Mouse (Mus musculus) forebrain, embryonic 16.5 days (tissue): ENCODE measurements at regions not wholly inside any gene's neighbourhood (a gene's known extent, or its start where the extent isn't known, plus 50 kb on each side); places are given as distances from the start of the nearest gene placed in this dataset.
"Not testable (repeated sequence)": the region's sequence is repeated elsewhere in the genome, so short reads cannot be mapped to it uniquely, and the experiment has no call there.

Experiments used
- ATAC-seq: fragments of 200-750 bp; cut with Nextera tagmentation; 2 replicates; pipeline ENCODE4 v1.8.0; 2017; ENCODE audit warnings: mild to moderate bottlenecking, moderate library complexity
- H3K27ac ChIP-seq: fragments of 300-500 bp; sonication (generic); 2 replicates; pipeline ENCODE4 v1.5.1; 2014; ENCODE audit warnings: low read length, control low read depth
- H3K27me3 ChIP-seq: fragments of 300-500 bp; sonication (generic); replicated peaks from 2 replicates; pipeline ENCODE4 v1.6.1; 2014; ENCODE audit warnings: low read length; ENCODE audit not compliant: control insufficient read depth, insufficient read depth
- H3K36me3 ChIP-seq: fragments of 300-500 bp; sonication (generic); 2 replicates; pipeline ENCODE4 v1.6.1; 2014; ENCODE audit not compliant: control insufficient read depth, insufficient read depth
- H3K4me1 ChIP-seq: fragments of 300-500 bp; sonication (generic); replicated peaks from 2 replicates; pipeline ENCODE4 v1.6.1; 2014; ENCODE audit warnings: low read length; ENCODE audit not compliant: control insufficient read depth, insufficient read depth
- H3K4me2 ChIP-seq: fragments of 300-500 bp; sonication (generic); 2 replicates; pipeline ENCODE4 v1.6.1; 2014; ENCODE audit warnings: mild to moderate bottlenecking, low read length, control low read depth
- H3K4me3 ChIP-seq: fragments of 300-500 bp; sonication (generic); replicated peaks from 2 replicates; pipeline ENCODE4 v1.5.1; 2014; ENCODE audit warnings: mild to moderate bottlenecking, low read length, control low read depth
- H3K9ac ChIP-seq: fragments of 300-500 bp; sonication (generic); replicated peaks from 2 replicates; pipeline ENCODE4 v1.6.1; 2014; ENCODE audit warnings: low read depth, low read length, control low read depth
- H3K9me3 ChIP-seq: fragments of 300-500 bp; sonication (generic); 2 replicates; pipeline ENCODE4 v1.6.1; 2016; ENCODE audit warnings: low read length; ENCODE audit not compliant: control insufficient read depth
- WGBS: fragments of 180-500 bp; shearing (Covaris S2); extraction: QIAGEN DNeasy Blood & Tissue Kit; methylation state at CpG from one replicate; pipeline ENCODE4 v1.1.7; 2014; 5-methylcytosine and 5-hydroxymethylcytosine counted together

- no peak overlapping the region for H3K4me3 ChIP-seq
- ATAC-seq = no peak
Observed at GRCm38 (mm10) chr14:15107795-15108321, 304.6 kb downstream of the Nek10 start.

GRCm38 (mm10) chr14:15119745-15120144 is 316.5 kb downstream of the Nek10 start:
- Histone ChIP-seq H3K36me3 (no peaks in the 10 kb centered on the region), H3K4me2 (no peak overlapping the region), H3K4me3 (no peak overlapping the region), H3K4me1 (no peaks in the 10 kb centered on the region), H3K9ac (no peak overlapping the region), H3K9me3 (no peaks in the 10 kb centered on the region), H3K27me3 (no peaks in the 10 kb centered on the region), H3K27ac (no peak overlapping the region)
- WGBS = 57% methylated on average over 2 of the region's 2 CpGs
- ATAC-seq = no peak

More at GRCm38 (mm10) chr14:15107795-15108321, 304.6 kb downstream of the Nek10 start:
- Histone ChIP-seq H3K4me1 (no peaks in the 10 kb centered on the region), H3K36me3 (no peaks in the 10 kb centered on the region), H3K9me3 (no peaks in the 10 kb centered on the region), H3K27ac (no peak overlapping the region), H3K4me2 (no peak overlapping the region), H3K27me3 (no peaks in the 10 kb centered on the region), H3K9ac (no peak overlapping the region)
- WGBS = 71% methylated on average over 2 of the region's 2 CpGs

- Histone ChIP-seq H3K27ac (no peak overlapping the region), H3K4me3 (no peak overlapping the region), H3K36me3 (no peaks in the 10 kb centered on the region), H3K9me3 (no peaks in the 10 kb centered on the region), H3K4me1 (no peaks in the 10 kb centered on the region), H3K4me2 (no peak overlapping the region), H3K9ac (no peak overlapping the region), H3K27me3 (no peaks in the 10 kb centered on the region)
- ATAC-seq = no peak
- WGBS = 75% methylated on average over 3 of the region's 3 CpGs
Observed at GRCm38 (mm10) chr14:15128157-15128556, 310.6 kb downstream of the Lrrc3b start.

DNA sequence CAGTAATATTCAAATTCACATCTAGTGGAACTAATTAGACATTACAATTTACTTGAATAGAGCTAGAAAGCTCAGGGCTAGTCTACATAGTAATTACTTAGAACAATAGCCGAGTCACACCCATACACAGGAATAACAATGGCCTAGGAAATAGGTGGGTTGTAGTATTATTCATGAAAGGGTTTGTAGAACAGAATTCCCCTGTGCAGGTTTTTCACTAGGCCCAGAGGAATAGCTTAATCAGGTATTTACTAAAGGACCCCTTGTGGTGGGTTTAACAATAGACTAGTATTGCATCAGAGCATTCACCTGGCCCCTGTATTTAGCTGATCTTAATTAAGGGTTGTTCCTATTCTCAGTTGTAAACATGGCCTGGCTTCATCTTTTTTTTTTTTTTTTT is 297.9 kb downstream of the Lrrc3b start:
- not testable (repeated sequence) for H3K27me3 ChIP-seq, H3K4me3 ChIP-seq, H3K9me3 ChIP-seq, H3K9ac ChIP-seq, ATAC-seq, H3K4me2 ChIP-seq, H3K36me3 ChIP-seq, H3K27ac ChIP-seq, H3K4me1 ChIP-seq
- WGBS = 86% methylated on average over 1 of the region's 1 CpGs

DNA sequence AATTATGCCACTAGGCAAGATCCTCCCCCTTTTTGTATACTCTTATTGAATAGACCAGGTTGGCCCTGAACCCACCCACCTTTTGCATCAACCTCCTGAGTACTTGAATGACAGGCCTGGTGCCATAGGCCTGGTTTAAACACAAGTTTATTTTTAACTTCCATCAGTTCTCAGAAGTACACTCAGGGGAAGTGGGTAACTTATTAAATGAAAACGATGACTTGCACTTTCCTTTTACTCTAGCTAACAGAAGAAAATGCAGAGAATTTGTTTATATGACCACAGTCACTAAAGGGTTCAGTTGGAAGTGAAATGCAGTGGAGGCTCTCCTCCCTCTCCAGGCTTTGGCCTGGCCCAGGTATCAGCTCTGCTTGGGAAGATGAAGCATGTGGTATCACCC is 295.9 kb downstream of the Lrrc3b start:
- Histone ChIP-seq H3K36me3 (no peaks in the 10 kb centered on the region), H3K4me1 (no peaks in the 10 kb centered on the region), H3K27me3 (no peaks in the 10 kb centered on the region), H3K4me3 (no peak overlapping the region), H3K4me2 (no peak overlapping the region), H3K9ac (no peak overlapping the region), H3K9me3 (no peaks in the 10 kb centered on the region), H3K27ac (no peak overlapping the region)
- no peak for ATAC-seq
- 100% methylated on average over 1 of the region's 1 CpGs for WGBS

GRCm38 (mm10) chr14:15148516-15148915 is 290.3 kb downstream of the Lrrc3b start:
- H3K4me2 ChIP-seq = no peak overlapping the region
- no peak overlapping the region for H3K4me3 ChIP-seq
- H3K27ac ChIP-seq = no peak overlapping the region
- 90% methylated on average over 1 of the region's 1 CpGs for WGBS
- no peaks in the 10 kb centered on the region for H3K27me3 ChIP-seq
- no peaks in the 10 kb centered on the region for H3K36me3 ChIP-seq
- H3K9me3 ChIP-seq = no peaks in the 10 kb centered on the region
- H3K9ac ChIP-seq = no peak overlapping the region
- H3K4me1 ChIP-seq = no peaks in the 10 kb centered on the region
- ATAC-seq = no peak
